Mouse (Mus musculus): ENCODE results near the gene Zfp445. TPM values are rescaled to one million over a fixed set of nuclear protein-coding genes. Genes with fewer than 3 reads are reported as not detected.

The Zfp445 gene
- total and polyA plus RNA-seq, 3 experiments: 6.6 to 125 (median 113) TPM

GRCm38 (mm10) chr9:122875145-122875544, 9.3 kb upstream of the Zfp445 start:
- DNase-seq (ENCODE audit: low spot score): no peak
- ATAC-seq (ENCODE audit: extremely low read depth, insufficient number of reproducible peaks, low FRiP score, poor library complexity, severe bottlenecking): no peak

GRCm38 (mm10) chr9:122874653-122875052, 8.8 kb upstream of the Zfp445 start:
- Histone ChIP-seq H3K9me3 (replicated peaks) (peaks cover 5% of the 10 kb centered on the region; the same call in 1 of the 2 replicates), H3K4me1 (ENCODE audit: insufficient read depth, low read depth, low read length) (peaks cover 2% of the 10 kb centered on the region; the same call in 1 of the 2 replicates), H3K27me3 (ENCODE audit: insufficient read depth, low read length) (peaks cover 7% of the 10 kb centered on the region), H3K36me3 (replicated peaks) (no peaks in the 10 kb centered on the region), H3K4me3 (ENCODE audit: low read depth, low read length) (no peak overlapping the region)
- no peak for ATAC-seq (ENCODE audit: extremely low read depth, insufficient number of reproducible peaks, low FRiP score, poor library complexity, severe bottlenecking)
- DNase-seq (ENCODE audit: low spot score): no peak
- TF ChIP-seq GATA1 (IDR thresholded peaks at IDR 0.05; ENCODE audit: borderline replicate concordance, low read length) (no peak), GATA2 (IDR thresholded peaks at IDR 0.05; ENCODE audit: borderline replicate concordance, low read depth, low read length) (no peak), POLR2AphosphoS5 (IDR thresholded peaks at IDR 0.05; ENCODE audit: insufficient replicate concordance, low read depth, low read length) (no peak), CTCF (IDR thresholded peaks at IDR 0.05; ENCODE audit: low read depth, low read length) (no peak), TAL1 (conservative IDR thresholded peaks at IDR 0.05; ENCODE audit: low read depth, low read length) (no peak)

More at GRCm38 (mm10) chr9:122875145-122875544, 9.3 kb upstream of the Zfp445 start:
- TF ChIP-seq GATA2 (IDR thresholded peaks at IDR 0.05; ENCODE audit: borderline replicate concordance, low read depth, low read length): no peak
- TF ChIP-seq GATA1 (IDR thresholded peaks at IDR 0.05; ENCODE audit: borderline replicate concordance, low read length): no peak
- TF ChIP-seq TAL1 (conservative IDR thresholded peaks at IDR 0.05; ENCODE audit: low read depth, low read length): no peak
- no peak for TF ChIP-seq POLR2AphosphoS5 (IDR thresholded peaks at IDR 0.05; ENCODE audit: insufficient replicate concordance, low read depth, low read length)
- Histone ChIP-seq H3K36me3 (replicated peaks) (no peaks in the 10 kb centered on the region), H3K4me1 (ENCODE audit: insufficient read depth, low read depth, low read length) (peaks cover 2% of the 10 kb centered on the region; the same call in 1 of the 2 replicates), H3K9me3 (replicated peaks) (peaks cover 5% of the 10 kb centered on the region; the same call in 1 of the 2 replicates), H3K4me3 (ENCODE audit: low read depth, low read length) (no peak overlapping the region), H3K27me3 (ENCODE audit: insufficient read depth, low read length) (peaks cover 5% of the 10 kb centered on the region)

- ATAC-seq (ENCODE audit: extremely low read depth, insufficient number of reproducible peaks, low FRiP score, poor library complexity, severe bottlenecking) (no peak), DNase-seq (ENCODE audit: low spot score) (no peak)
- H3K4me1 ChIP-seq (ENCODE audit: insufficient read depth, low read depth, low read length): no peaks in the 10 kb centered on the region
- H3K4me3 ChIP-seq (ENCODE audit: low read depth, low read length): no peak overlapping the region
- H3K27me3 ChIP-seq (ENCODE audit: insufficient read depth, low read length): peaks cover 7% of the 10 kb centered on the region
- no peak for TF ChIP-seq CTCF (IDR thresholded peaks at IDR 0.05; ENCODE audit: low read depth, low read length)
- TF ChIP-seq POLR2AphosphoS5 (IDR thresholded peaks at IDR 0.05; ENCODE audit: insufficient replicate concordance, low read depth, low read length): no peak
- TF ChIP-seq GATA1 (IDR thresholded peaks at IDR 0.05; ENCODE audit: borderline replicate concordance, low read length): no peak
- TF ChIP-seq GATA2 (IDR thresholded peaks at IDR 0.05; ENCODE audit: borderline replicate concordance, low read depth, low read length): no peak
- no peak for TF ChIP-seq TAL1 (conservative IDR thresholded peaks at IDR 0.05; ENCODE audit: low read depth, low read length)
- H3K36me3 ChIP-seq (replicated peaks): no peaks in the 10 kb centered on the region
- H3K9me3 ChIP-seq (replicated peaks): peaks cover 5% of the 10 kb centered on the region; the same call in 1 of the 2 replicates
These were observed 6.8 kb upstream of the Zfp445 start for GRCm38 (mm10) chr9:122872595-122872994.

GRCm38 (mm10) chr9:122866192-122866591, 386 bp upstream of the Zfp445 start:
- Histone ChIP-seq H3K27me3 (ENCODE audit: insufficient read depth, low read length) (peaks cover 7% of the 10 kb centered on the region), H3K36me3 (replicated peaks) (peaks cover 25% of the 10 kb centered on the region), H3K4me1 (ENCODE audit: insufficient read depth, low read depth, low read length) (peaks cover 19% of the 10 kb centered on the region), H3K4me3 (ENCODE audit: low read depth, low read length) (peak overlapping the region; percentile 91), H3K9me3 (replicated peaks) (peaks cover 23% of the 10 kb centered on the region)
- TF ChIP-seq POLR2AphosphoS5 (IDR thresholded peaks at IDR 0.05; ENCODE audit: insufficient replicate concordance, low read depth, low read length) (no peak), GATA1 (IDR thresholded peaks at IDR 0.05; ENCODE audit: borderline replicate concordance, low read length) (no peak), TAL1 (conservative IDR thresholded peaks at IDR 0.05; ENCODE audit: low read depth, low read length) (no peak), GATA2 (IDR thresholded peaks at IDR 0.05; ENCODE audit: borderline replicate concordance, low read depth, low read length) (no peak)
- no peak for ATAC-seq (ENCODE audit: extremely low read depth, insufficient number of reproducible peaks, low FRiP score, poor library complexity, severe bottlenecking)
- DNase-seq (ENCODE audit: low spot score): peak; percentile 8

- ATAC-seq (ENCODE audit: extremely low read depth, insufficient number of reproducible peaks, low FRiP score, poor library complexity, severe bottlenecking): no peak
These were observed 958 bp downstream of the Zfp445 start for GRCm38 (mm10) chr9:122864848-122865247.

GRCm38 (mm10) chr9:122863731-122864130, 2.1 kb downstream of the Zfp445 start:
- ATAC-seq (ENCODE audit: extremely low read depth, insufficient number of reproducible peaks, low FRiP score, poor library complexity, severe bottlenecking) (no peak), DNase-seq (ENCODE audit: low spot score) (no peak)
- Histone ChIP-seq H3K4me1 (ENCODE audit: insufficient read depth, low read depth, low read length) (peaks cover 19% of the 10 kb centered on the region), H3K4me3 (ENCODE audit: low read depth, low read length) (no peak overlapping the region; the same call in 1 of the 2 replicates), H3K36me3 (replicated peaks) (peaks cover 49% of the 10 kb centered on the region), H3K27me3 (ENCODE audit: insufficient read depth, low read length) (no peaks in the 10 kb centered on the region), H3K9me3 (replicated peaks) (peaks cover 48% of the 10 kb centered on the region)
- no peak for TF ChIP-seq GATA2 (IDR thresholded peaks at IDR 0.05; ENCODE audit: borderline replicate concordance, low read depth, low read length)
- TF ChIP-seq GATA1 (IDR thresholded peaks at IDR 0.05; ENCODE audit: borderline replicate concordance, low read length): no peak
- TF ChIP-seq CTCF (IDR thresholded peaks at IDR 0.05; ENCODE audit: low read depth, low read length): no peak
- TF ChIP-seq TAL1 (conservative IDR thresholded peaks at IDR 0.05; ENCODE audit: low read depth, low read length): no peak
- no peak for TF ChIP-seq POLR2AphosphoS5 (IDR thresholded peaks at IDR 0.05; ENCODE audit: insufficient replicate concordance, low read depth, low read length)

More at GRCm38 (mm10) chr9:122864848-122865247, 958 bp downstream of the Zfp445 start:
- TF ChIP-seq TAL1 (conservative IDR thresholded peaks at IDR 0.05; ENCODE audit: low read depth, low read length): no peak
- TF ChIP-seq CTCF (IDR thresholded peaks at IDR 0.05; ENCODE audit: low read depth, low read length): no peak
- TF ChIP-seq GATA2 (IDR thresholded peaks at IDR 0.05; ENCODE audit: borderline replicate concordance, low read depth, low read length): no peak
- TF ChIP-seq GATA1 (IDR thresholded peaks at IDR 0.05; ENCODE audit: borderline replicate concordance, low read length): no peak
- TF ChIP-seq POLR2AphosphoS5 (IDR thresholded peaks at IDR 0.05; ENCODE audit: insufficient replicate concordance, low read depth, low read length): no peak
- Histone ChIP-seq H3K36me3 (replicated peaks) (peaks cover 38% of the 10 kb centered on the region), H3K27me3 (ENCODE audit: insufficient read depth, low read length) (peaks cover under 1% of the 10 kb centered on the region; the same call in 1 of the 2 replicates), H3K4me3 (ENCODE audit: low read depth, low read length) (peak overlapping the region; percentile 91), H3K9me3 (replicated peaks) (peaks cover 37% of the 10 kb centered on the region), H3K4me1 (ENCODE audit: insufficient read depth, low read depth, low read length) (peaks cover 19% of the 10 kb centered on the region)
- no peak for DNase-seq (ENCODE audit: low spot score)
